Mouse (Mus musculus) lung, embryonic 15.5 days (tissue): ENCODE results near the gene Ambra1. TPM values are rescaled to one million over a fixed set of nuclear protein-coding genes. Genes with fewer than 3 reads are reported as not detected.

Experiments used
- ATAC-seq: fragments of 200-750 bp; cut with Nextera tagmentation; 2 replicates; pipeline ENCODE4 v1.8.0; 2017; ENCODE audit warnings: moderate number of reproducible peaks, borderline replicate concordance; ENCODE audit not compliant: low FRiP score, low TSS enrichment; ENCODE audit errors: extremely low read depth
- H3K27ac ChIP-seq: fragments of 300-500 bp; sonication (generic); 2 replicates; pipeline ENCODE4 v1.5.1; 2015; ENCODE audit warnings: moderate library complexity, mild to moderate bottlenecking, inconsistent platforms
- H3K27me3 ChIP-seq: fragments of 300-500 bp; sonication (generic); 2 replicates; pipeline ENCODE4 v1.6.1; 2015; ENCODE audit warnings: inconsistent platforms
- H3K36me3 ChIP-seq: fragments of 300-500 bp; sonication (generic); 2 replicates; pipeline ENCODE4 v1.6.1; 2015; ENCODE audit warnings: inconsistent platforms
- H3K4me1 ChIP-seq: fragments of 300-500 bp; sonication (generic); 2 replicates; pipeline ENCODE4 v1.6.1; 2015; ENCODE audit warnings: inconsistent platforms
- H3K4me2 ChIP-seq: fragments of 300-500 bp; sonication (generic); 2 replicates; pipeline ENCODE4 v1.6.1; 2015; ENCODE audit warnings: inconsistent platforms, mild to moderate bottlenecking, moderate library complexity
- H3K4me3 ChIP-seq: fragments of 300-500 bp; sonication (generic); 2 replicates; pipeline ENCODE4 v1.5.1; 2015; ENCODE audit warnings: mild to moderate bottlenecking, inconsistent platforms
- H3K9ac ChIP-seq: fragments of 300-500 bp; sonication (generic); 2 replicates; pipeline ENCODE4 v1.6.1; 2015; ENCODE audit warnings: inconsistent platforms
- H3K9me3 ChIP-seq: fragments of 300-500 bp; sonication (generic); 2 replicates; pipeline ENCODE4 v1.6.1; 2016; ENCODE audit warnings: inconsistent platforms
- WGBS: fragments of 180-500 bp; shearing (Covaris S2); methylation state at CpG from one replicate; pipeline ENCODE4 v1.1.7; 2015; 5-methylcytosine and 5-hydroxymethylcytosine counted together
- polyA plus RNA-seq: library from polyadenylated mRNA; unstranded; fragments of >200 nt; fragmentation: Nextera tagmentation; extraction: Ambion mirVana; gene quantifications from 2 replicates; pipeline ENCODE4 v1.2.1, GENCODE M21; 2015

Ambra1 gene
- polyA plus RNA-seq, 1 experiment from 2014 or later, result 16.4 TPM

DNA sequence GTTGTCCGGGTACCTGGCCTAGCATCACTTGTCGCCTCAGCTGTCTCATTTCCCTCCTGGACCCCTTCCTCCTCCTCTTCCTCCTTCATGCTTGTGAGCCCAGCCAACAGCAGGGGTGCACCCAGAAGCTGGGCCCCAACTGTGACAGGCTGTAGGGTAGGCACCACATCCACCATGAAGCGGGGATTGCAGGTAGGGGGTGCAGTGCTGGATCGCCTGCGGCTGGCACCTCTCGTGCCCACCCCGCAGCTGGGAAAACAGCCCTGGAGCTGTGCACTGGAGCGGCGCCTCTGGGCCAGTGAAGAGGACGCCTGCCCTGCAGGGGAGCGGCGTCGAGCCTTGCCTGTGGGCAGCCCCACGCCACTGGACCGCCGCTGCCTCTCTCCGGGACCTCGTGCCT, 215.5 kb downstream of the Ambra1 start, which contains the start of gene Gm9821:
Gm9821 (plus strand) TSS at position 221 of the 400 bp plus-strand sequence.
- H3K4me1 ChIP-seq, result peaks cover 46% of the 10 kb centered on the region
- H3K27ac ChIP-seq, result no peak within 1 kb of the TSS
- no peaks in the 10 kb centered on the region for H3K27me3 ChIP-seq
- H3K36me3 ChIP-seq, result peaks cover 11% of the 10 kb centered on the region
- 0 out of 2 replicates have a peak within 1 kb of the TSS, but pooled peaks have one; percentile 10 for H3K9ac ChIP-seq
- 91% methylated on average over 18 of the region's 18 CpGs for WGBS
- no peak for ATAC-seq
- no peak within 1 kb of the TSS for H3K4me3 ChIP-seq
- no peaks in the 10 kb centered on the region for H3K9me3 ChIP-seq
- H3K4me2 ChIP-seq, result no peak within 1 kb of the TSS

DNA sequence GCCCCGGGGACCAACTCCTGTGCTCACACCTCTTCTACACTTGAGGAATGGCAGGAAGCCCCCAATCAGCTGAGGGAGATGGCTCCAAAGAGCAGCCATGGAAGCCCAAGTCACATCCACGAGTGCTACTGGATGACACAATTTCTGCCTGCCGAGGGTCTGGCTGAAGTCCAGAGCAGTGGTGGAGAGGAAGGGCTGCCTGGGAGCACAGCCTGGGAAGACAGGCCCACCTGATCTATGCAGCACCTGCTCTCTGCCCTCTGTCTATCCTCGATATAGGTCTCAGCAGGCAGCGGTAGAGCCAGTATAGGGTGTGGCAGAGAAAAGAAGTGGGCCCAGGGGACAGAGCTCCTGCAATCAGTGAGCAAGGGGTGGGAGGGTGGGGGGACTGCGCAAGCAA, 216.9 kb downstream of the Ambra1 start:
- no peak for ATAC-seq
- H3K27ac ChIP-seq, result no peak overlapping the region
- H3K9ac ChIP-seq, result no peak overlapping the region
- H3K4me3 ChIP-seq, result no peak overlapping the region
- H3K4me2 ChIP-seq, result no peak overlapping the region
- no peaks in the 10 kb centered on the region for H3K9me3 ChIP-seq
- 42% methylated on average over 6 of the region's 6 CpGs for WGBS
- H3K27me3 ChIP-seq, result no peaks in the 10 kb centered on the region
- H3K4me1 ChIP-seq, result peaks cover 50% of the 10 kb centered on the region
- peaks cover 7% of the 10 kb centered on the region; the same call in 1 of the 2 replicates for H3K36me3 ChIP-seq

DNA sequence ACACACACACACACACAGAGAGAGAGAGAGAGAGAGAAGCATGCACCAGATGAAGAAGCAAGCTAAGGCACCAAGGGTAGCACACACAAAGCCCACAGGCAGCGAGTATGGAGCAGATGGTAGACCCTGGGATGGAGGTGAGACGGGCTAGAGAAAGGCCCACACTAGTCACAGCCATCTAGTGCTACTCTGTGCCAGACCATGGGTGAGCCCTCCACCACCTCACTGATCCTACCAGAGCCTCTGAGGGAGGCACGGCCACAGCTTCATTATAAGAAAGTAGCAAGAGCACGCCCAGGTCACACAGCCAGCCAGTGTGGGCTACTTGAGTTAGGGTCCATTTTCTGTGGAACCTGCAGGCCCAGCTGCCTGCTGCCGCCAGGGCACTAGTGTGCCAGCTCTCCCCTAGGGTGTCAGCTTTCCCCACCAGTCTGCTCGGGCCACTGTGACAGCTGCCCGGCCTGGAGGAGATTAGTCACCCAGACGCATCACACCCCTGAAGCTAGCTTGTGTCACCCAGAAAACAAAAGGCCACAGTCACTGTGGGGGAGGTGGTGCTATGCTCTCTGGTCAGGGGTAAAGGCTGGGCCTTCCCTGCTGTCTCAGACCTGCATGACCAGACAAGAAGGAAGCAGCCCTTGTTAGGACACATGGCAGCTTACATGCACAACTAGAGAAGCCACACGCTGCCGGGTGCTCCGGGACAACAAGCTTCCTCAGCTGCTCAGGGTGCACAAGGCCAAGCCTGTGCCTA, 217.6 kb downstream of the Ambra1 start:
- Histone ChIP-seq H3K27ac (0 out of 2 replicates have a peak overlapping the region, but pooled peaks have one; percentile 2), H3K9ac (no peak overlapping the region), H3K4me3 (no peak overlapping the region), H3K27me3 (no peaks in the 10 kb centered on the region), H3K36me3 (0 out of 2 replicates have a peak, but pooled peaks cover under 1% of the 10 kb centered on the region), H3K9me3 (no peaks in the 10 kb centered on the region), H3K4me2 (no peak overlapping the region), H3K4me1 (peaks cover 50% of the 10 kb centered on the region)
- 62% methylated on average over 11 of the region's 11 CpGs for WGBS
- ATAC-seq, result no peak

- 0 out of 2 replicates have a peak overlapping the region, but pooled peaks have one; percentile 2 for H3K27ac ChIP-seq
- no peaks in the 10 kb centered on the region for H3K9me3 ChIP-seq
- H3K27me3 ChIP-seq, result no peaks in the 10 kb centered on the region
- no peak for ATAC-seq
- H3K36me3 ChIP-seq, result no peaks in the 10 kb centered on the region
- 57% methylated on average over 6 of the region's 6 CpGs for WGBS
- H3K9ac ChIP-seq, result no peak overlapping the region
- H3K4me1 ChIP-seq, result peaks cover 51% of the 10 kb centered on the region
- no peak overlapping the region for H3K4me2 ChIP-seq
- H3K4me3 ChIP-seq, result no peak overlapping the region
Measured at GRCm38 (mm10) chr2:91948151-91948509, 218.2 kb downstream of the Ambra1 start.

GRCm38 (mm10) chr2:91948792-91949241, 218.9 kb downstream of the Ambra1 start:
- H3K27me3 ChIP-seq, result no peaks in the 10 kb centered on the region
- no peak overlapping the region for H3K27ac ChIP-seq
- 58% methylated on average over 3 of the region's 3 CpGs for WGBS
- no peak for ATAC-seq
- H3K4me3 ChIP-seq, result no peak overlapping the region
- no peaks in the 10 kb centered on the region for H3K9me3 ChIP-seq
- no peak overlapping the region for H3K4me2 ChIP-seq
- H3K9ac ChIP-seq, result no peak overlapping the region
- peaks cover 58% of the 10 kb centered on the region for H3K4me1 ChIP-seq
- H3K36me3 ChIP-seq, result no peaks in the 10 kb centered on the region

DNA sequence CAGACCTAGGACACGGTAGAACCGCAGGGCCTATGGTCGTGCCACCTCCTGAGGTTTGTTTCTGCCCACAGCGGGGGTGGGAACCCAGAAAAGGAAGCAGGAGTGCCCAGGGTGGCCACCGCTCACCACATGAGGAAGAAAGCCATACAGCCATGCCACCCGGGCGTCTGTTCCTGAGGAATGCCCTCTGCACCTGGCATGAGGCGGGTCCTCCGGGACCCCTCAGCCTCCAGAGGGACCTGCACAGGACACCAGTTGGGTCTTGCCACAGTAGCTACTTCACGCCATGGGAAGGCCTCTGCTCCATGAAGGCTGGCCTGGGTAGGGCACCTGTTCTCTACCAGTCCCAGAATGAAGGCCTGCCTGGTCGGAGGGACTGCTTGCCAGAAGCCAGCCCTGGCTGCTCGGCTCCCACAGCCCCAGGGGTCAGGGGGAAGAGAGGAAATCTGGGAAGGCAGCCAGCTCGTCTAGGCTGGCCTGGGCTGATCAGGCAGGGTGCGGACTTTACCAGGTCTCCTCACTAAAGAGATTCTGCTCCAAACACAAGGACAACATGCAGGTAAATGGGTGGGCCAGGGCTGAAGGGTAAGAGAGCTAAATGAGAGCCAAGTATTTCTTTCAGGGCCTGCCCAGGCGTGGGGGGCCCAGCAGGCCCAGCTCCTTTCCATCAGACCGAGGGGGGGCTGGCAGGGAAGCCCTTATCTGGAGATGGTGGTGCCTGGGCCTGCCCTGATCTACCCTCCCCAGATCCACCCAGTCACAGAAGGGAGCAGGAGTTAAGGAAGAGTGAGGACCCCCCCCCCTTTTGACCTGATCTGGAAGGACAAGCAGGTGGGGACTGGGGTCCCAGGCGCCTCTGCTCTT, 219.7 kb downstream of the Ambra1 start:
- Histone ChIP-seq H3K9me3 (no peaks in the 10 kb centered on the region), H3K4me2 (peak overlapping the region; percentile 52), H3K4me1 (peaks cover 62% of the 10 kb centered on the region), H3K9ac (peak overlapping the region; percentile 13), H3K27ac (peak overlapping the region; percentile 87), H3K36me3 (no peaks in the 10 kb centered on the region), H3K27me3 (no peaks in the 10 kb centered on the region), H3K4me3 (peak overlapping the region; percentile 19)
- peak; percentile 41; the same call in 1 of the 2 replicates for ATAC-seq
- 56% methylated on average over 17 of the region's 17 CpGs for whole genome bisulfite sequencing

DNA sequence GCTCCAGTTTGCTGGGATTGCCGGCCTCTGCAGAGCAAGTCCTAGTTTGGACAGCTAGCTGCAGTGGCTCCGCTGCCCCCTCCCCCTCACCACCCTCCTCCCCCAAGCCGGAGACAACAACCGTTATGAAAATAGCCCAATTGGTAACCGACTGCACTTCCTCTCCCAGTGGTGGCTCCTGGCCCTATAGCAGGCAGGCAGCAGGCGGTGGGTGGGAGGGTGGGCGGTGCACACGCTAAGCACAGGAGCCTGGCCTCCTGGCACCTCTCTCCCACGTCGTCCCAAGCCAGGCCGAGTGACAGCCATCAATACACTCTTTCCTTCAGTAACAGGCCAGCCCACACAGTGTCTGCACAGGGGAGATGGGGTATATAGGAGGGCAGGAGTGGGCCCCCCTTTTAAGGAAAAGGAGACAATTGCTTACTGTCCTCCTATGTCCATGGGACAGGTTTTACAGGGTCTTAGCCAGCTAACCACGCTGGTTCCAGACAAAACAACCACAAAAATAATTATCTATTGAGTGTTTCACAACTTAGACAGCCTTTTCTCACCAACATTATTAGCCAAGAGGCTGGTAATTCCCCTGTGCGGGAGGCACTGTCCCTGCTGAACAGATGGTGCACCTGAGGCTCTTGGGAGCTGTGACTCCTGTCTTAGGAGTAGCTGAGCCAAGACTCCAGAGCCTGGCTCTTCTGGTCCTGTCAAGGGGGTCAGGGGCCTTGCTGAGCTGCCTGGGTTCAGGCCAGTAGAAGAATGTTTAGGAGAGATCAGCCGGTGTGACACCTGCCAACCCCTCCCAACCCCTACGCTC, 220.5 kb downstream of the Ambra1 start:
- WGBS, result 15% methylated on average over 15 of the region's 15 CpGs
- ATAC-seq, result peak; percentile 64
- H3K9ac ChIP-seq, result peak overlapping the region; percentile 13; the same call in 1 of the 2 replicates

DNA sequence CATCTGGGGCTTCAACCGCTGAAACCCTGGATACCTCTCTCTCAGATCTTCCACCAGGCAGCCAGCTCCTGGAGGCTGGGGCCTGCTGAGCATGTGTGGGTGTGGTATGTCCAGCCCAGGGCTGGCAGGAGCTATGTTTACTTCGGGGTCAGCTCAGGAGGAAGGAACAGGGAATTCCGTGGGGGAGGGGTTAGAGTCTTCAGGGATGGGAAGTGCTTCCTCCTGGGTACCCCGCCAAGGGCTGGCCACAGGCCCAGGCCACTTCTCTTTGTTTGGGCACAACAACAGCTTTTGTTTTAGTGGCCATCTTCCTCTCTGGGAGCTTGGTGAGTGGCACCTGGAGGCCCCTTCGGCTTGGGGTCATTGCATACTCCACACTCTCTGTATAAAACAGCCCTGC, 223.9 kb downstream of the Ambra1 start:
- Histone ChIP-seq H3K4me2 (peak overlapping the region; percentile 23; the same call in 1 of the 2 replicates), H3K27ac (peak overlapping the region; percentile 75), H3K27me3 (no peaks in the 10 kb centered on the region), H3K4me1 (peaks cover 76% of the 10 kb centered on the region), H3K9ac (no peak overlapping the region), H3K4me3 (no peak overlapping the region), H3K9me3 (no peaks in the 10 kb centered on the region), H3K36me3 (no peaks in the 10 kb centered on the region)
- 6% methylated on average over 5 of the region's 5 CpGs for WGBS
- peak; percentile 58 for ATAC-seq

More for the DNA sequence above, 220.5 kb downstream of the Ambra1 start:
- Histone ChIP-seq H3K4me1 (peaks cover 69% of the 10 kb centered on the region), H3K36me3 (no peaks in the 10 kb centered on the region), H3K9me3 (no peaks in the 10 kb centered on the region), H3K27ac (peak overlapping the region; percentile 87), H3K27me3 (no peaks in the 10 kb centered on the region), H3K4me3 (peak overlapping the region; percentile 19), H3K4me2 (peak overlapping the region; percentile 52)

GRCm38 (mm10) chr2:91955121-91955591, 225.2 kb downstream of the Ambra1 start:
- no peak for ATAC-seq
- H3K27me3 ChIP-seq, result no peaks in the 10 kb centered on the region
- H3K27ac ChIP-seq, result peak overlapping the region; percentile 75
- peaks cover 75% of the 10 kb centered on the region for H3K4me1 ChIP-seq
- H3K9ac ChIP-seq, result no peak overlapping the region
- no peaks in the 10 kb centered on the region for H3K9me3 ChIP-seq
- WGBS, result 52% methylated on average over 4 of the region's 4 CpGs
- 0 out of 2 replicates have a peak, but pooled peaks cover 3% of the 10 kb centered on the region for H3K36me3 ChIP-seq
- H3K4me3 ChIP-seq, result no peak overlapping the region
- H3K4me2 ChIP-seq, result no peak overlapping the region

DNA sequence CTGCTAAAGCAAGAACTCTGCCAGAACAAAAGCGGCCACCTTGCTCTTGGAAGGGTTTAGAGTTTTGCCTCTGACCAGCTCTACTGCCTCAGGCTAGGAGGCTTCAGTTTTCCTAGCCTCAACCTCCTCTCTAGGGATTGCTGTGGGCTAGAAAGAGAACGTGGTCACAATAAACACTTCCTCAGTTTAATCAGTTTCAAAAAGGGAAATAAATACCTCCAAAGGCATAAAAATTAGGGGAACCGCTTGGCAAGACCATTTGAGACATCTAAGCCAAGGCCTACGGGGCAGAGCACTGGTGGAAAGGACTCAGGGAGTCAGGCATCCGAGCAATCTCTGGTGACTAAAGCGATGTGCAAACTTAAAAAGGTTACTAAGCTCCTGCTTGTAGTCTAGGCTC, 225.9 kb downstream of the Ambra1 start:
- no peak for ATAC-seq
- WGBS, result 78% methylated on average over 6 of the region's 6 CpGs
- Histone ChIP-seq H3K4me1 (peaks cover 71% of the 10 kb centered on the region), H3K36me3 (0 out of 2 replicates have a peak, but pooled peaks cover 4% of the 10 kb centered on the region), H3K4me3 (no peak overlapping the region), H3K9me3 (no peaks in the 10 kb centered on the region), H3K27me3 (no peaks in the 10 kb centered on the region), H3K4me2 (no peak overlapping the region), H3K27ac (peak overlapping the region; percentile 75), H3K9ac (no peak overlapping the region)

- H3K27me3 ChIP-seq, result no peaks in the 10 kb centered on the region
- no peak overlapping the region for H3K4me3 ChIP-seq
- no peaks in the 10 kb centered on the region for H3K9me3 ChIP-seq
- H3K36me3 ChIP-seq, result 0 out of 2 replicates have a peak, but pooled peaks cover 4% of the 10 kb centered on the region
- peak; percentile 62; the same call in 1 of the 2 replicates for ATAC-seq
- H3K9ac ChIP-seq, result no peak overlapping the region
- peak overlapping the region; percentile 70 for H3K27ac ChIP-seq
- WGBS, result 6% methylated on average over 4 of the region's 4 CpGs
- H3K4me2 ChIP-seq, result peak overlapping the region; percentile 19; the same call in 1 of the 2 replicates
- H3K4me1 ChIP-seq, result peaks cover 81% of the 10 kb centered on the region
Measured at GRCm38 (mm10) chr2:91957096-91957495, 227.2 kb downstream of the Ambra1 start.
